Mouse (Mus musculus) embryonic fibroblast, embryonic 13.5 days (primary cell): ENCODE data around the gene Sema5b.

Source experiments
- CTCF ChIP-seq: IDR thresholded peaks from 2 replicates; pipeline ENCODE4 v1.5.1; 2011; ENCODE audit warnings: mild to moderate bottlenecking, control low read depth, low read length, moderate library complexity, borderline replicate concordance; ENCODE audit not compliant: insufficient read depth
- POLR2A ChIP-seq: IDR thresholded peaks from 2 replicates; pipeline ENCODE4 v1.6.1; 2011; ENCODE audit warnings: low read depth, mild to moderate bottlenecking, control low read depth, low read length, moderate library complexity

DNA sequence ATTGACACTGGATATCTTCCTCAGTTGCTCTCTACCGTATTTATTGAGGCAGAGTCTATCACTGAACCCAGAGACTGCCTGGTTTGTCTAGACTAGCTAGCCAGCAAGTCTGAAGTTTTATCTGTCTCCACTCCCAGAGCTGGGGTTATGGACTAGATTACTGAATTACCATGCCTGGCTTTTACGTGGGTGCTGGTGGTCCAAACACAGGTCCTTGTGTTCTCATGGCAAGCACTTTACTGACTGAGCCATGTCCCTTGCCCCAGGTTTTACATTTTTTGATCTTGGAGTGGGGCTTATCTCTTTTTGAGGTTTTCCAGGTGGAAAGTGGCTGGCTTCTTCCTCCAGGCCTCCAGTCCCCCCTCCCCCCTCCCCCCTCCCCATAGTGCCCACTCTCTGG, 28.4 kb downstream of the Sema5b start:
- TF ChIP-seq CTCF (no peak), POLR2A (no peak)
